Mouse (Mus musculus) splenic B cell, adult 2 months (primary cell): ENCODE data around the gene Gm21725.
"Not testable (repeated sequence)": the region's sequence is repeated elsewhere in the genome, so short reads cannot be mapped to it uniquely, and the experiment has no call there.

Experiments
- DNase-seq: peaks from one replicate; pipeline ENCODE4 v3.0.0-alpha.2; 2011; ENCODE audit warnings: low read depth, low spot score
- H3K27me3 ChIP-seq: 2 replicates; pipeline ENCODE4 v1.6.1; 2012; ENCODE audit warnings: mild to moderate bottlenecking, low read length, moderate library complexity, mixed read lengths; ENCODE audit not compliant: control insufficient read depth, poor library complexity, insufficient read depth, severe bottlenecking
- H3K36me3 ChIP-seq: 2 replicates; pipeline ENCODE4 v1.6.1; 2012; ENCODE audit warnings: mild to moderate bottlenecking, low read length, moderate library complexity, mixed read lengths; ENCODE audit not compliant: control insufficient read depth, poor library complexity, insufficient read depth, severe bottlenecking

Gm21725 gene

GRCm38 (mm10) chrY:13348963-13349362 is at the start of gene Gm21725:
TSS of gene Gm21725 (minus strand) at chrY:13349063.
- DNase-seq, H3K27me3 ChIP-seq, H3K36me3 ChIP-seq: not testable (repeated sequence)
